Mouse (Mus musculus) cortical plate, adult 2 months (tissue): ENCODE results near the gene Entpd5.

Experiments
- CTCF ChIP-seq: fragments of 200-500 bp; IDR thresholded peaks from 2 replicates; pipeline ENCODE4 v1.5.1; 2011; ENCODE audit warnings: mild to moderate bottlenecking, control low read depth, low read length; ENCODE audit not compliant: insufficient read depth; ENCODE audit errors: extremely low read depth
- POLR2A ChIP-seq: fragments of 200-500 bp; IDR thresholded peaks from 2 replicates; pipeline ENCODE4 v1.6.1; 2011; ENCODE audit warnings: mild to moderate bottlenecking, low read length, control low read depth; ENCODE audit not compliant: insufficient read depth; ENCODE audit errors: extremely low read depth

DNA sequence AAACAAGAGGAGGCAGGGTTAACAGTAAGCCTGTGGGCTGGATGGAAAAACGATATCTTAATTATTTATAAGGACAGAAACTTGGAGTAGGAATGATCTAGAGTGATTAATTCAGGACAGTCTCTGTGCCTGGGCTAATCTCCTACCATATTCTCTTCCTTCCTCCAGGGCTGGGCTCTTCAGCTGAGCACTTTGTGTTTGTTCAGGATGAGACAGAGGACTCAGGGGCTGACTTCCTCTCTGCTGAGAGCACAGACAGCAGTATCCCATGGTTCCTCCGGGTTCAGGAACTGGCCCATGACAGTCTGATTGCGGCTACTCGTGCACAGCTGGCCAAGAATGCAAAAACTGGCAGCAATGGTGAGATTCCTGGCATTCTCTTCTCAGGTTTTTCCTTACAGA, 81.7 kb downstream of the Entpd5 start:
- TF ChIP-seq CTCF = no peak
- TF ChIP-seq POLR2A = no peak
